Mouse (Mus musculus) C2C12 (cell line): ENCODE measurements around the gene Runx1. TPM values are rescaled to one million over a fixed set of nuclear protein-coding genes. Genes with fewer than 3 reads are reported as not detected.

Experiments
- H3K27me3 ChIP-seq: one replicate; pipeline ENCODE4 v1.6.1; 2011; ENCODE audit not compliant: control insufficient read depth, insufficient read depth, insufficient read length
- H3K36me3 ChIP-seq: one replicate; pipeline ENCODE4 v1.6.1; 2011; ENCODE audit not compliant: control insufficient read depth, insufficient read depth
- H3K4me3 ChIP-seq: one replicate; pipeline ENCODE4 v1.5.1; 2011; ENCODE audit warnings: mild to moderate bottlenecking, control low read depth; ENCODE audit not compliant: poor library complexity, insufficient read depth, severe bottlenecking
- H3K79me2 ChIP-seq: one replicate; pipeline ENCODE4 v1.6.1; 2011; ENCODE audit not compliant: control insufficient read depth, insufficient read depth
- H3K79me3 ChIP-seq: one replicate; pipeline ENCODE4 v1.6.1; 2011; ENCODE audit warnings: low read depth, control low read depth
- H3ac ChIP-seq: one replicate; pipeline ENCODE3; 2011; ENCODE audit warnings: low read depth; ENCODE audit not compliant: control insufficient read depth, insufficient read length
- CEBPB ChIP-seq: IDR thresholded peaks from one replicate; pipeline ENCODE4 v1.6.1; 2011; ENCODE audit warnings: low read depth, mild to moderate bottlenecking, control low read depth, moderate library complexity
- CTCF ChIP-seq: IDR thresholded peaks from one replicate; pipeline ENCODE4 v1.5.1; 2011; ENCODE audit not compliant: control insufficient read depth, insufficient read depth, insufficient read length
- FOSL1 ChIP-seq: IDR thresholded peaks from one replicate; pipeline ENCODE4 v1.8.0; 2011; ENCODE audit warnings: mild to moderate bottlenecking, low read length; ENCODE audit not compliant: poor library complexity, insufficient read depth, severe bottlenecking
- MAX ChIP-seq: IDR thresholded peaks from one replicate; pipeline ENCODE4 v1.6.1; 2011; ENCODE audit warnings: mild to moderate bottlenecking, control low read depth
- MYOD1 ChIP-seq: IDR thresholded peaks from one replicate; pipeline ENCODE4 v1.6.1; 2011; ENCODE audit warnings: low read depth; ENCODE audit not compliant: control insufficient read depth, insufficient read length
- MYOG ChIP-seq: IDR thresholded peaks from one replicate; pipeline ENCODE4 v1.6.1; 2011; ENCODE audit not compliant: control insufficient read depth, insufficient read length; ENCODE audit errors: extremely low read depth
- USF1 ChIP-seq: IDR thresholded peaks from one replicate; pipeline ENCODE4 v1.6.1; 2011; ENCODE audit warnings: low read depth, mild to moderate bottlenecking, control low read depth, moderate library complexity
- polyA plus RNA-seq: library from polyadenylated mRNA; unstranded; fragments of >200 nt; fragmentation: generic; extraction: Trizol; gene quantifications from one replicate; pipeline ENCODE4 v1.2.1, GENCODE M21; 2012; ENCODE audit warnings: missing spikeins

The Runx1 gene
- polyA plus RNA-seq, 1 experiment = 28.8 TPM

DNA sequence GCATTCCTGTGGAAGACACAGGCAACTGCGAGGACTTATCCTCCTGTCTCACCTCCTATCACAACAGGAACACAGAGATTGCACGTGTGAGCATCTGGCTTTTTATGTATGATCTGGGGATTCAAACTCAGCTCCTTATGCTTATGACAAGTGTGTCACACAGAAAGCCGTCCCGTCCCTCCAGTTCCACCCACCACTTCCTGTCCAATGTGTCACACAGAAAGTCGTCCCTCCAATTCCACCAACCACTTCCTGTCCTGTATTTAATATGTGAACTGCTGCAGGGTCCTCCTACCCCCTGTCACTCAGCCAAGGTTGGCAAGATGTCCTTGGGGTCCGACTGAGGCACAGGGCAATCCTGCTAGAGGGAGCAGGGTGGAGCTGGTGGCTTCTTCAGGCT is 5.5 kb downstream of the Runx1 start:
- Histone ChIP-seq H3K79me2 (peaks cover 100% of the 10 kb centered on the region), H3K36me3 (peaks cover 42% of the 10 kb centered on the region), H3K4me3 (no peak overlapping the region), H3K79me3 (peaks cover 81% of the 10 kb centered on the region), H3ac (no peak overlapping the region), H3K27me3 (no peaks in the 10 kb centered on the region)
- TF ChIP-seq MYOG (no peak), CTCF (no peak), USF1 (no peak), CEBPB (no peak), MAX (no peak), FOSL1 (no peak), MYOD1 (no peak)

DNA sequence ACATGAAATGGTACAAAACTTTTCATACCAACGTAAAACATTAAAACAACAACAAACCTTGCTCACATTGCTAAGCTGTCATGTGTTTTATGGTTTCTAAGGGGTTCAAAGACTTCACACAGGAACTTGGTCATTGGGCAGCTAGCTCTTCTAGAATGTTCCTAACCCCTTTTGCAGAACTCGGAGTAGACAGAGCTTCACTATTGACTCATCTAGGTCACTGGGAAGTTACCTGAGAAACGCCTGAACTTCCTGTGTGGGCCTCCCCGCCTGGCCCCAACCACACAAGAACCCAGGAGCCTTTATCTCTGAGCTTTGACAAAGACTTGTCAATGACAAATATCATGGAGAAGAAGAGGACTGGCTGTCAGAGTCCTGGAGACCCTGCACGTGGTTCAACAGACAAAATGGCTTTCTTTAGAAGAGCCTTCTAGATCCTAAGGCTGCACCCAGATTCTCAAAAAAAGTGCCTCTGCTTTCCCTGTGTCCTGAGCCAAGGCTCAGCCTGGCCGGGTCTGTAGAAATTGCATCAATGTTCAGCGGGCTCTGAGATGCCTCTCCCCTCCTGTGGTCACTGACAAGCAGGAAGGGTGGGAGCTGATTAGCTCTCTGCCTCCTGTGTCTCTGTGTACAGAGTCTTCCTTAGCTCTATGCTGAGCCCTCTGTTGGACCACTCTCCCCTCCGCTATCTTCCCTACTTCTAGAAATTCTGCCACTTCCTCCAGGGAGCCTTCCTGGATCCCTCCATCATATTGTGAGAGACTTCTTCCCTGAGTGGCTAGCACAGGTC is 7.3 kb downstream of the Runx1 start:
- H3K79me2 ChIP-seq = peaks cover 100% of the 10 kb centered on the region
- no peaks in the 10 kb centered on the region for H3K27me3 ChIP-seq
- H3K4me3 ChIP-seq = no peak overlapping the region
- no peak for TF ChIP-seq CEBPB
- TF ChIP-seq FOSL1 = no peak
- TF ChIP-seq MAX = no peak
- TF ChIP-seq MYOD1 = no peak
- TF ChIP-seq CTCF = no peak
- no peak for TF ChIP-seq USF1
- TF ChIP-seq MYOG = no peak
- H3K79me3 ChIP-seq = peaks cover 79% of the 10 kb centered on the region
- no peak overlapping the region for H3ac ChIP-seq
- peaks cover 51% of the 10 kb centered on the region for H3K36me3 ChIP-seq

GRCm38 (mm10) chr16:92816092-92816491 is 9.9 kb downstream of the Runx1 start:
- TF ChIP-seq MYOD1 (no peak), MAX (no peak), CTCF (no peak), USF1 (no peak), CEBPB (no peak), MYOG (no peak), FOSL1 (no peak)
- Histone ChIP-seq H3K36me3 (peaks cover 49% of the 10 kb centered on the region), H3K4me3 (no peak overlapping the region)

DNA sequence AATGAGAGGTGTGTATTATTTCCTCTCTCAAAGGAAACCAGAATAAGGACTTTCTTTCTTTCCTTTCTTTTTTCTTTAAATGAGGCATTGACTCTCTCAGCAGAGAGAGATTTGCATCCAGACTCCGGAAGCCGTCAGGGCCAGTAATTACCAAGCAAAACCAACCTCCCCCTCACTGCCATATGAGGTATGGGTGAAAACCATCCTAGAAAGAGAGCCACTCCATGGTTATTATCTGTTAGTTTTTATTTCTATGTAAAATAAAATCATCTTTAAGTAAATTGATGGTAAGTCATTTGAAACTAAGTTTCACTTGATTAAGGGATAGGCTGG is 10.8 kb downstream of the Runx1 start:
- Histone ChIP-seq H3K79me3 (peaks cover 71% of the 10 kb centered on the region), H3K79me2 (peaks cover 100% of the 10 kb centered on the region), H3K4me3 (no peak overlapping the region), H3ac (no peak overlapping the region), H3K36me3 (peaks cover 44% of the 10 kb centered on the region), H3K27me3 (no peaks in the 10 kb centered on the region)
- no peak for TF ChIP-seq MYOD1
- TF ChIP-seq CEBPB = no peak
- no peak for TF ChIP-seq MAX
- no peak for TF ChIP-seq MYOG
- TF ChIP-seq FOSL1 = no peak
- TF ChIP-seq USF1 = no peak
- TF ChIP-seq CTCF = no peak

More at GRCm38 (mm10) chr16:92816092-92816491, 9.9 kb downstream of the Runx1 start:
- Histone ChIP-seq H3K79me2 (peaks cover 100% of the 10 kb centered on the region), H3K27me3 (no peaks in the 10 kb centered on the region), H3K79me3 (peaks cover 75% of the 10 kb centered on the region), H3ac (no peak overlapping the region)

GRCm38 (mm10) chr16:92814366-92815194 is 11.4 kb downstream of the Runx1 start:
- TF ChIP-seq CEBPB (no peak), USF1 (no peak), MAX (no peak), MYOD1 (no peak), FOSL1 (no peak)
- Histone ChIP-seq H3ac (no peak overlapping the region), H3K36me3 (peaks cover 38% of the 10 kb centered on the region), H3K79me2 (peaks cover 100% of the 10 kb centered on the region), H3K27me3 (no peaks in the 10 kb centered on the region), H3K4me3 (no peak overlapping the region), H3K79me3 (peaks cover 67% of the 10 kb centered on the region)
